Mouse (Mus musculus): ENCODE data around the gene Cux2. TPM values are rescaled to one million over a fixed set of nuclear protein-coding genes. Genes with fewer than 3 reads are reported as not detected.

The Cux2 gene
- total and polyA plus RNA-seq, 3 experiments = 0.11 TPM; not detected in 2

DNA sequence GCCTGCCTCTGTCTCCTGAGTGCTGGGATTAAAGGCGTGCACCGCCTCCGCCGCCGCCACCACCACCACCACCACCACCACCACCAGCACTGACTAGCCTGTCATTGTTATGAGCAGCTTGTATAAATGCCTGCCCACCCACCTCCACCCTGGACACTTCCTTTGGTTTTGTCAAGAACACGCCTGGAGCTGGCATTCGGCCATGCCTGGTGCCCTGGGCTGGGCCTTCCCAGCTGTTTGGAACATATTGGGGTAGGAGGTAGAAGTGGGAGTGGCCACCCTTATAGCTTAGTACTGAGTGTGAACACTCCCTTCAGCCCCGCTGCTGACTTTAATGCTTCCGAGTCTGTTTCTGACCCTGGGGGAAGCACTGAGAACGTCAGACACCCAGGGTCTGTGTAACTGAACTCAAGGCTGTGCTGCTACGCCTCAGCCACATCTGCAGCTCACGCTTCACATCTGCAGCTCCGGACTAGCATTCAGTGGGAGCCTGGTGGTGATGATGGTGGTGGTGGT lies 178.3 kb downstream of the Cux2 start:
- Histone ChIP-seq H3K36me3 (replicated peaks) (no peaks in the 10 kb centered on the region), H3K4me3 (ENCODE audit: low read depth, low read length) (no peak overlapping the region), H3K27me3 (ENCODE audit: insufficient read depth, low read length) (peaks cover 20% of the 10 kb centered on the region; the same call in 1 of the 2 replicates), H3K4me1 (ENCODE audit: insufficient read depth, low read depth, low read length) (peaks cover 6% of the 10 kb centered on the region), H3K9me3 (replicated peaks) (no peaks in the 10 kb centered on the region)
- TF ChIP-seq TAL1 (conservative IDR thresholded peaks at IDR 0.05; ENCODE audit: low read depth, low read length) = no peak
- TF ChIP-seq POLR2AphosphoS5 (IDR thresholded peaks at IDR 0.05; ENCODE audit: insufficient replicate concordance, low read depth, low read length) = no peak
- TF ChIP-seq GATA2 (IDR thresholded peaks at IDR 0.05; ENCODE audit: borderline replicate concordance, low read depth, low read length) = no peak
- no peak for TF ChIP-seq GATA1 (IDR thresholded peaks at IDR 0.05; ENCODE audit: borderline replicate concordance, low read length)
- no peak for ATAC-seq (ENCODE audit: extremely low read depth, insufficient number of reproducible peaks, low FRiP score, poor library complexity, severe bottlenecking)
- no peak for DNase-seq (ENCODE audit: low spot score)

- no peak for ATAC-seq (ENCODE audit: extremely low read depth, insufficient number of reproducible peaks, low FRiP score, poor library complexity, severe bottlenecking)
- H3K9me3 ChIP-seq (replicated peaks) = no peaks in the 10 kb centered on the region
- peaks cover 21% of the 10 kb centered on the region; the same call in 1 of the 2 replicates for H3K27me3 ChIP-seq (ENCODE audit: insufficient read depth, low read length)
- no peak for TF ChIP-seq POLR2AphosphoS5 (IDR thresholded peaks at IDR 0.05; ENCODE audit: insufficient replicate concordance, low read depth, low read length)
- no peak for TF ChIP-seq GATA1 (IDR thresholded peaks at IDR 0.05; ENCODE audit: borderline replicate concordance, low read length)
- no peak for TF ChIP-seq TAL1 (conservative IDR thresholded peaks at IDR 0.05; ENCODE audit: low read depth, low read length)
- no peak for TF ChIP-seq CTCF (IDR thresholded peaks at IDR 0.05; ENCODE audit: low read depth, low read length)
- TF ChIP-seq GATA2 (IDR thresholded peaks at IDR 0.05; ENCODE audit: borderline replicate concordance, low read depth, low read length) = no peak
- DNase-seq (ENCODE audit: low spot score) = no peak
- H3K4me3 ChIP-seq (ENCODE audit: low read depth, low read length) = no peak overlapping the region
- H3K36me3 ChIP-seq (replicated peaks) = no peaks in the 10 kb centered on the region
- peaks cover 6% of the 10 kb centered on the region for H3K4me1 ChIP-seq (ENCODE audit: insufficient read depth, low read depth, low read length)
Measured at GRCm38 (mm10) chr5:121870832-121871231, 179.1 kb downstream of the Cux2 start.

DNA sequence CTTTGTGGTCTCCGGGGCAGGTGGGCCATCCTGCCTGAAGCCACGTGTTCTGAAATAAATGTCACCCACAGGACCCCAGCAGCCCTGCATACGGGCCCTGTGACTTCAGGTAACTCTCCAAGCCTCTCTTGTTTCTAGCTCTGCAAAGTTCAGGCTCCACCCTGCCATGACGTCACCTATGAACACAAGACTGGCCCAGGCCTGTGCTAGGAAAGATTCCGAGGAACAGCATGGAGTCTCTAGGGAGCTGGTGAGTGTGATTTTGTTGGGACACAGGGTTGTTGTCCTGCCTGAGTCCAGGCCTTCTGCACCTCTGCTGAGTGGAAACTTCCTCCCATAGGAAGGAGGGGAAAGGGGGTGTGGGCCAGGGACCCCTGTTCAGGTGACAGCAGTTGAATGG lies 181.9 kb downstream of the Cux2 start:
- no peaks in the 10 kb centered on the region for H3K36me3 ChIP-seq (replicated peaks)
- no peaks in the 10 kb centered on the region for H3K9me3 ChIP-seq (replicated peaks)
- H3K27me3 ChIP-seq (ENCODE audit: insufficient read depth, low read length) = peaks cover 20% of the 10 kb centered on the region; the same call in 1 of the 2 replicates
- H3K4me3 ChIP-seq (ENCODE audit: low read depth, low read length) = no peak overlapping the region
- peaks cover 8% of the 10 kb centered on the region for H3K4me1 ChIP-seq (ENCODE audit: insufficient read depth, low read depth, low read length)
- TF ChIP-seq TAL1 (conservative IDR thresholded peaks at IDR 0.05; ENCODE audit: low read depth, low read length) = no peak
- TF ChIP-seq GATA2 (IDR thresholded peaks at IDR 0.05; ENCODE audit: borderline replicate concordance, low read depth, low read length) = no peak
- no peak for TF ChIP-seq CTCF (IDR thresholded peaks at IDR 0.05; ENCODE audit: low read depth, low read length)
- no peak for TF ChIP-seq POLR2AphosphoS5 (IDR thresholded peaks at IDR 0.05; ENCODE audit: insufficient replicate concordance, low read depth, low read length)
- no peak for TF ChIP-seq GATA1 (IDR thresholded peaks at IDR 0.05; ENCODE audit: borderline replicate concordance, low read length)
- ATAC-seq (ENCODE audit: extremely low read depth, insufficient number of reproducible peaks, low FRiP score, poor library complexity, severe bottlenecking) = no peak
- DNase-seq (ENCODE audit: low spot score) = no peak

- ATAC-seq (ENCODE audit: extremely low read depth, insufficient number of reproducible peaks, low FRiP score, poor library complexity, severe bottlenecking) (no peak), DNase-seq (ENCODE audit: low spot score) (no peak)
- H3K4me1 ChIP-seq (ENCODE audit: insufficient read depth, low read depth, low read length) = peaks cover 6% of the 10 kb centered on the region; the same call in 1 of the 2 replicates
- TF ChIP-seq GATA2 (IDR thresholded peaks at IDR 0.05; ENCODE audit: borderline replicate concordance, low read depth, low read length) (no peak), CTCF (IDR thresholded peaks at IDR 0.05; ENCODE audit: low read depth, low read length) (no peak), GATA1 (IDR thresholded peaks at IDR 0.05; ENCODE audit: borderline replicate concordance, low read length) (no peak)
- no peaks in the 10 kb centered on the region for H3K36me3 ChIP-seq (replicated peaks)
- H3K4me3 ChIP-seq (ENCODE audit: low read depth, low read length) = no peak overlapping the region
- peaks cover 32% of the 10 kb centered on the region; the same call in 1 of the 2 replicates for H3K27me3 ChIP-seq (ENCODE audit: insufficient read depth, low read length)
- no peaks in the 10 kb centered on the region for H3K9me3 ChIP-seq (replicated peaks)
Measured at GRCm38 (mm10) chr5:121864330-121864729, 185.6 kb downstream of the Cux2 start.

DNA sequence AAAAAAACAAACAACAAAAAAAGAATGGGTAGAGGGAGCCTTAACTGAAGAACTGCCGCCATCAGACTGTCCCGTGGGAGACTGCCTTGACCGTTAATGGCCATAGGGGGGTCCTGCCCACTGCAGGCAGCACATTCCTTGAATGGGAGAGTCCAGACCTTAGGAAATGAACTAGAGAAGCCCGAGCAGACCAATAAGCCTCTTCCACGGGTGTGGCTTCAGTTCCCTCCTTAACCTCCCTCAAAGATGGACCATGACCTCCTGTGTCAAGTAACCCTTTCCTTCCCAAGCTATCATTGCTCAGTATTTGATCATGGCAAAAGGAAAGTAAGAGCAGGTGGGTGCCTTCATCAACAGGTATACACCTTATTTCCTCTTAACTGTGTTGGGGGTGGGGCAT lies 187.9 kb downstream of the Cux2 start:
- TF ChIP-seq POLR2AphosphoS5 (IDR thresholded peaks at IDR 0.05; ENCODE audit: insufficient replicate concordance, low read depth, low read length) = no peak
- TF ChIP-seq TAL1 (conservative IDR thresholded peaks at IDR 0.05; ENCODE audit: low read depth, low read length) = no peak
- no peak for TF ChIP-seq GATA2 (IDR thresholded peaks at IDR 0.05; ENCODE audit: borderline replicate concordance, low read depth, low read length)
- no peak for TF ChIP-seq GATA1 (IDR thresholded peaks at IDR 0.05; ENCODE audit: borderline replicate concordance, low read length)
- no peak for TF ChIP-seq CTCF (IDR thresholded peaks at IDR 0.05; ENCODE audit: low read depth, low read length)
- Histone ChIP-seq H3K4me1 (ENCODE audit: insufficient read depth, low read depth, low read length) (peaks cover 2% of the 10 kb centered on the region; the same call in 1 of the 2 replicates), H3K9me3 (replicated peaks) (no peaks in the 10 kb centered on the region), H3K27me3 (ENCODE audit: insufficient read depth, low read length) (peaks cover 34% of the 10 kb centered on the region), H3K4me3 (ENCODE audit: low read depth, low read length) (no peak overlapping the region), H3K36me3 (replicated peaks) (no peaks in the 10 kb centered on the region)
- DNase-seq (ENCODE audit: low spot score) (no peak), ATAC-seq (ENCODE audit: extremely low read depth, insufficient number of reproducible peaks, low FRiP score, poor library complexity, severe bottlenecking) (no peak)

DNA sequence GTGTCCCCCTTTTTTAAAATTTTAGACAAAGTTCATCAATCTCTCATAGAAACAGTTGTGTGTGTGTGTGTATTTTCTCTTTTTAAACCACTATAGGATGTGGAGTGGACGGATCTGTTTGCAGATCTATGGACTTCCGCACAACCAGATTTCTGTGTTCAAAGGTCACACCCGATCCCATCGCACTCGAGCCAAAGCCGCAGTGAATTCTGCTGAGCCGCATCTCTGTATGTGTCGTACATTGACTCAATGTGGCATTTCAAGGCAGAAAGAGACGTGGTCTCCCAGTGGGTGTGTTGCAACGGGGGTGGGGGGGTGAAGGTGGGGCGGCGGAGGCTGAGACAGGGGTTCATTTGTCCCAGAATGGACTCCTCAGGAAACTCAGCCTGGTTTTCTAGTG lies 191.5 kb downstream of the Cux2 start:
- ATAC-seq (ENCODE audit: extremely low read depth, insufficient number of reproducible peaks, low FRiP score, poor library complexity, severe bottlenecking) = no peak
- TF ChIP-seq TAL1 (conservative IDR thresholded peaks at IDR 0.05; ENCODE audit: low read depth, low read length) = no peak
- no peak for TF ChIP-seq POLR2AphosphoS5 (IDR thresholded peaks at IDR 0.05; ENCODE audit: insufficient replicate concordance, low read depth, low read length)
- no peak for TF ChIP-seq GATA2 (IDR thresholded peaks at IDR 0.05; ENCODE audit: borderline replicate concordance, low read depth, low read length)
- no peak for TF ChIP-seq CTCF (IDR thresholded peaks at IDR 0.05; ENCODE audit: low read depth, low read length)
- no peak for TF ChIP-seq GATA1 (IDR thresholded peaks at IDR 0.05; ENCODE audit: borderline replicate concordance, low read length)
- Histone ChIP-seq H3K4me3 (ENCODE audit: low read depth, low read length) (no peak overlapping the region), H3K36me3 (replicated peaks) (peaks cover 11% of the 10 kb centered on the region), H3K27me3 (ENCODE audit: insufficient read depth, low read length) (peaks cover 32% of the 10 kb centered on the region), H3K4me1 (ENCODE audit: insufficient read depth, low read depth, low read length) (no peaks in the 10 kb centered on the region; the same call in 1 of the 2 replicates), H3K9me3 (replicated peaks) (no peaks in the 10 kb centered on the region)
- DNase-seq (ENCODE audit: low spot score) = no peak

All from G1E (cell line).